Mouse (Mus musculus) hindbrain, postnatal 0 days (tissue): ENCODE measurements at regions not wholly inside any gene's neighbourhood (a gene's known extent, or its start where the extent isn't known, plus 50 kb on each side); places are given as distances from the start of the nearest gene placed in this dataset.
"Not testable (repeated sequence)": the region's sequence is repeated elsewhere in the genome, so short reads cannot be mapped to it uniquely, and the experiment has no call there.

Experiments used
- ATAC-seq: fragments of 200-750 bp; cut with Nextera tagmentation; 2 replicates; pipeline ENCODE4 v1.8.0; 2017; ENCODE audit warnings: mild to moderate bottlenecking, moderate TSS enrichment, moderate library complexity
- DNase-seq: peaks from one replicate; pipeline ENCODE4 v3.0.0-alpha.2; 2015; ENCODE audit warnings: low spot score
- H3K27ac ChIP-seq: fragments of 300-500 bp; sonication (generic); 2 replicates; pipeline ENCODE4 v1.5.1; 2014; ENCODE audit warnings: mild to moderate bottlenecking
- H3K27me3 ChIP-seq: fragments of 300-500 bp; sonication (generic); 2 replicates; pipeline ENCODE4 v1.6.1; 2014; ENCODE audit warnings: low read length, mixed read lengths; ENCODE audit not compliant: insufficient read depth
- H3K36me3 ChIP-seq: fragments of 300-500 bp; sonication (generic); 2 replicates; pipeline ENCODE4 v1.6.1; 2014; ENCODE audit warnings: low read length, mixed read lengths; ENCODE audit not compliant: insufficient read depth
- H3K4me1 ChIP-seq: fragments of 300-500 bp; sonication (generic); 2 replicates; pipeline ENCODE4 v1.6.1; 2014; ENCODE audit warnings: antibody characterized with exemption, low read length, mixed read lengths; ENCODE audit not compliant: insufficient read depth
- H3K4me2 ChIP-seq: fragments of 300-500 bp; sonication (generic); 2 replicates; pipeline ENCODE4 v1.6.1; 2014; ENCODE audit warnings: low read depth, mild to moderate bottlenecking, low read length, moderate library complexity, mixed read lengths
- H3K4me3 ChIP-seq: fragments of 300-500 bp; sonication (generic); 2 replicates; pipeline ENCODE4 v1.5.1; 2014; ENCODE audit warnings: low read length
- H3K9ac ChIP-seq: fragments of 300-500 bp; sonication (generic); replicated peaks from 2 replicates; pipeline ENCODE4 v1.6.1; 2014; ENCODE audit warnings: mild to moderate bottlenecking, low read length, moderate library complexity, mixed read lengths
- H3K9me3 ChIP-seq: fragments of 300-500 bp; sonication (generic); 2 replicates; pipeline ENCODE4 v1.6.1; 2016; ENCODE audit warnings: low read length, mixed read lengths
- CTCF ChIP-seq: IDR thresholded peaks from 2 replicates; pipeline ENCODE4 v1.5.1; 2016; ENCODE audit warnings: antibody characterized with exemption, control low read depth, low read depth
- WGBS: fragments of 180-500 bp; shearing (Covaris S2); extraction: QIAGEN DNeasy Blood & Tissue Kit; methylation state at CpG from one replicate; pipeline ENCODE4 v1.1.7; 2014; 5-methylcytosine and 5-hydroxymethylcytosine counted together

DNA sequence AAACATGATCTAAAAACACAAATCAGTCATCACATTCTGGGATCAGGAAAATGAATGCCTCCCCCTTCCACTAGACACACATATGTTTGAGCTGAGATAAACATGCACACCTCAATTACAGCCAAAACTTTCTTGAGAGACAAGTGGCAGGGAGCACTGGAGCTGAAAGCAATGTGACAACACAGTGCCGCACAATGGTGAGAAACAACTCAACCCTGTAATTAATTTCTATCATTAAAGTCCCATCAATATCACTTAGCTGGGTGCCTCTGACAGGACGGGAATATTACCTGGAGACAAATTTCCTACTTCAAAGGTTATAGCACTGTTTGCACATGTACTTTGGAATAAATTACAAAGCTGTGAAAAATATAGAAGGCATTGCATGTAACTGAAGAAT is 381.2 kb upstream of the Amd2 start:
- no peaks in the 10 kb centered on the region for H3K9me3 ChIP-seq
- WGBS = 28% methylated on average over 2 of the region's 2 CpGs
- H3K4me1 ChIP-seq = no peaks in the 10 kb centered on the region
- peak; percentile 38 for DNase-seq
- H3K4me3 ChIP-seq = no peak overlapping the region
- TF ChIP-seq CTCF = no peak
- no peaks in the 10 kb centered on the region for H3K27me3 ChIP-seq
- no peak overlapping the region for H3K9ac ChIP-seq
- peak; percentile 29; the same call in 1 of the 2 replicates for ATAC-seq
- H3K36me3 ChIP-seq = no peaks in the 10 kb centered on the region
- no peak overlapping the region for H3K27ac ChIP-seq
- H3K4me2 ChIP-seq = no peak overlapping the region

DNA sequence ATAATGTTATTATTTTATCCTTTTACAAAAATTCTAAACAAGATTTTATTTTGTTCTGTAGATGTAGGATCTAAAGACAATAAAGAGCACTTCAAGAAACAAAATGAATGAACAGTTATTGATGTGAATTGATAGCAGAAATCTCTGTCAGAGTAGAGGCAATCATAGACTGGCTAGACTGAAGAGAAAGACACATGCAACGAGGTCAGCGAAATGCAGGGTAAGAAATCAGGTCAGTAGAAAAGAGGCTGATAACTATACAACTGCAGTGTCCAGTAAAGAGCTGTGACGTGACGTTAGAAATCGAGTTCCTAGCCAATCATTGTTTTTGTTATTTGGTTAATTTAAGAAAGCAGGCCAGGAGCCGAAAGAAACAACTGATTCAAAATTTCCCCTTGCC is 343.0 kb upstream of the Amd2 start:
- no peaks in the 10 kb centered on the region for H3K9me3 ChIP-seq

DNA sequence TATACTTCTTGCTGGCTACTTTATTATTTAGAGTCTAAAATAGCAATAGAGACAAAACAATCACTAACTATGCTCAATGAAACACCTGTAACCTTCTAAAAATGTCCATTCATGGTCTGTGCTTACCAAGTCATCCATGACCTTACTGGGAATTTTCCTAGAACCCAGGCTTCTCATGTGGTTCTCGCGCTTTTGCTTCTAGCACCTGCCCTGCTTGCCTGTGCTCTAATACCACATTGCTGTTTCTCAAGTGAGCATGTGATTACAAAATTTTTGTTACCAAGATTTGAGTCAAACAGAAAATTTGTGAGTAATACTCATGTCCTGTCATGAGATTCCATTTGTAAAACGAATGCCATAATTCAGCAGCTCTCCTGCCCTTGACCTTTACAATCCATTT is 324.8 kb upstream of the Amd2 start:
- ATAC-seq (no peak), DNase-seq (no peak)
- Histone ChIP-seq H3K9me3 (no peaks in the 10 kb centered on the region), H3K36me3 (no peaks in the 10 kb centered on the region), H3K27me3 (no peaks in the 10 kb centered on the region), H3K27ac (no peak overlapping the region), H3K4me1 (no peaks in the 10 kb centered on the region), H3K9ac (no peak overlapping the region), H3K4me2 (no peak overlapping the region), H3K4me3 (no peak overlapping the region)
- 87% methylated on average over 3 of the region's 3 CpGs for WGBS
- TF ChIP-seq CTCF = no peak

More for the DNA sequence above, 343.0 kb upstream of the Amd2 start:
- 91% methylated on average over 6 of the region's 6 CpGs for WGBS
- Histone ChIP-seq H3K36me3 (no peaks in the 10 kb centered on the region), H3K4me1 (no peaks in the 10 kb centered on the region), H3K27ac (no peak overlapping the region), H3K27me3 (no peaks in the 10 kb centered on the region), H3K9ac (no peak overlapping the region), H3K4me2 (no peak overlapping the region), H3K4me3 (no peak overlapping the region)
- ATAC-seq = no peak
- DNase-seq = no peak
- no peak for TF ChIP-seq CTCF

DNA sequence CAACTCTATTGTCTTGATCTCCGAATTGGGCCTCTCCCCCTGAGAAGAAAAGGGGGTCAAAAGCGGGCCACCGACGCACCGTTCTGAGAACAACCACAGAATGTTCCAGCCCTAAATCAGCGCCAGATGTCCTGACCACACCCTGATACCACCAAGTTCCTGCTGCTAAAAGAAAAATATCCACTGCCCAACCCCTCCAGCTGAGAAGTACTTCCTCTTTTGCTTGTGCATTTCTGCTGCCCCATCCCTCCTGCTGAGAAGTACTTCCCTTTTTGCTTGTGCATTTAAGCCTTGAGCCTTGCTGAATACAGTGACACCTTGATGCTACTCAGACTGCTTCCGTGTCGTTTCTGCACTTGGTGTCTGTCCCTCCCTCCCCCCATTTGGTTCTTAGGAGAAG is 287.2 kb upstream of the Amd2 start:
- H3K27ac ChIP-seq, H3K4me2 ChIP-seq, DNase-seq, H3K4me1 ChIP-seq, H3K36me3 ChIP-seq, H3K9ac ChIP-seq, ATAC-seq, H3K4me3 ChIP-seq, H3K9me3 ChIP-seq, H3K27me3 ChIP-seq: not testable (repeated sequence)
- WGBS = 92% methylated on average over 8 of the region's 8 CpGs

DNA sequence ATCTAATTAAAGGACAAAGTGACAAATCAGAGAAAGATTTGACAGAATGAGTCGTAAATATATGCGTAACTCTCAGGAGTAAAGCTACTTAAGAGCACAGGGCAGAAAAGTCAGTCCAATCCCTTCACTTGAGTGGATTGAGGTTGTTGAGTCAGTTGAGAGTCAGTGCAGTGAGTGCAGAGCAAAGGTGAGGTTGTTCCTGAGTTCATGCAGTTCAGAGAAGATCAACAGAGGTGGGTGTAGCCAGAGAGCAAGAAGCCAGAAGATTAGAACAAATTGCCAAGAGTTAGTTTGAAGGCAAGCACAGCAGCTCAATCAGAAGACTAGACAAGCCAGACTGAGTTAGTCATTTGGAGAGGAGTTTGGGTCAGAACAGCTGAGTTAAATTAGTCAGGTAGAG is 237.4 kb upstream of the Amd2 start:
- 89% methylated on average over 2 of the region's 2 CpGs for WGBS
- H3K4me2 ChIP-seq = no peak overlapping the region
- ATAC-seq (no peak), DNase-seq (no peak)
- TF ChIP-seq CTCF = no peak
- no peak overlapping the region for H3K27ac ChIP-seq
- H3K27me3 ChIP-seq = no peaks in the 10 kb centered on the region
- no peaks in the 10 kb centered on the region for H3K9me3 ChIP-seq
- no peak overlapping the region for H3K9ac ChIP-seq
- no peaks in the 10 kb centered on the region for H3K4me1 ChIP-seq
- H3K36me3 ChIP-seq = no peaks in the 10 kb centered on the region
- no peak overlapping the region for H3K4me3 ChIP-seq

DNA sequence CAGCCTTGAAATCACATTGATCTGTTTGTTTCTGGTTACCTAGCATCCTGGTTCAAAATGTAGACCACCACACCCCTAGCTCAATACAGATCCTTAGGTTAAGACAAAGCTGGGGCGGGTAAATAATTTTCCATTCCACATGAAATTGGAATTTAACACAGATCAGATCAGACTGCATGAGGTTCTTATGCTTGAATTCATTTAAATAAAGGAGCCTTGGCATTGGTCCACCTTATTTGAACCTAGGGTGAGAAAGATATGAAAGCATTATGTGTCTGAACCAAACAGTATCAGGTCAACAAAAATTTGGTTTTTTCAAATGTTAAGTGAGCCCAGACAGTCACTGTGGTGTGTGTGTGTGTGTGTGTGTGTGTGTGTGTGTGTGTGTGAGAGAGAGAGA is 234.3 kb upstream of the Amd2 start:
- TF ChIP-seq CTCF = no peak
- no peaks in the 10 kb centered on the region for H3K27me3 ChIP-seq

DNA sequence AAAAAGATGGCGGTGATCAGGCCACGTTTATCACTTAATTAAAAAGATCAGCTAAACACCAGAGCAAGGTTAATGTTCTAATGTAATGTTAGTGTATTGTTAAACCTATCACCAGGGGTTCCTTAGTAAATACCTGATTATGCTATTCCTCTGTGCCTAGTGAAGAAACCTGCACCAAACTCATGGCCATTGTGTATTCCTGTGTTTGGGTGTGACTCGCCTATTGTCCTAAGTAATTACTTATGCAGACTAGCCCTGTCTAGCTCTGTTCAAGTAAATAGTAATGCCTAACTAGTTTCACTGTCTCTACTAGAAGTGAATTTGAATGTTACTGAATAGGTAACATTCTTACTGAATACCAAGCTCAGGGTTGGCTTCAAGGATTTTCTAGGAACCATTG is 231.6 kb upstream of the Amd2 start:
- Histone ChIP-seq H3K9me3 (no peaks in the 10 kb centered on the region), H3K27me3 (no peaks in the 10 kb centered on the region), H3K4me1 (no peaks in the 10 kb centered on the region), H3K36me3 (no peaks in the 10 kb centered on the region), H3K4me3 (no peak overlapping the region), H3K9ac (no peak overlapping the region), H3K4me2 (no peak overlapping the region), H3K27ac (no peak overlapping the region)
- 94% methylated on average over 3 of the region's 3 CpGs for WGBS
- DNase-seq = no peak
- ATAC-seq = no peak
- no peak for TF ChIP-seq CTCF

More for the DNA sequence above, 234.3 kb upstream of the Amd2 start:
- Histone ChIP-seq H3K36me3 (no peaks in the 10 kb centered on the region), H3K4me2 (no peak overlapping the region), H3K4me3 (no peak overlapping the region), H3K4me1 (no peaks in the 10 kb centered on the region), H3K9ac (no peak overlapping the region), H3K27ac (no peak overlapping the region), H3K9me3 (no peaks in the 10 kb centered on the region)
- DNase-seq = peak; percentile 12
- no peak for ATAC-seq
- WGBS = 62% methylated on average over 1 of the region's 1 CpGs

DNA sequence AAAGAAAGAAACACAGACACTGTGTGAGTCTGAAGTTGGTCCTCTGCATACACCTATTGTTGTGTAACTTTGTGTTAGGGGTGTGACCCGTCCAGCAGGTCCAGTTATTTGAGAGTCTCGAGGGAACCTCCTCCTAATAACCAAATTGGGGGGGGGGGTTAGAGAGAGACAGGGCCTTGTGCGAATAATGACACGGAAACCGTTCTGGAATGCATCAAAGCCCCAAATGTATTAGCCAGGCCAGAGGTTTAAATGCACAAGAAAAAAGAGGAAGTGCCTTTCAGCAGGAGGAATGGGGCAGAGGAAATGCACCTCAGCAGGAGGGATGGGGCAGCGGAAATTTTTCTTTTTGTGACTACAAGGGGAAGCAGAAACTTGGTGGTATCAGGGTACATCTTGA is 228.9 kb upstream of the Amd2 start:
- Histone ChIP-seq H3K4me1 (no peaks in the 10 kb centered on the region), H3K27ac (no peak overlapping the region), H3K4me2 (no peak overlapping the region), H3K4me3 (no peak overlapping the region), H3K9ac (no peak overlapping the region), H3K9me3 (no peaks in the 10 kb centered on the region), H3K36me3 (no peaks in the 10 kb centered on the region), H3K27me3 (no peaks in the 10 kb centered on the region)
- no peak for TF ChIP-seq CTCF
- WGBS = 73% methylated on average over 6 of the region's 6 CpGs
- DNase-seq (no peak), ATAC-seq (no peak)
